Mouse (Mus musculus): ENCODE measurements at regions not wholly inside any gene's neighbourhood (a gene's known extent, or its start where the extent isn't known, plus 50 kb on each side); places are given as distances from the start of the nearest gene placed in this dataset.

GRCm38 (mm10) chr4:55134339-55134738, 189.5 kb downstream of the Zfp462 start:
- DNase-seq (ENCODE audit: low spot score in 2 of 2) = no peak

GRCm38 (mm10) chr4:55134791-55135190, 189.9 kb downstream of the Zfp462 start:
- DNase-seq (ENCODE audit: low spot score in 2 of 2) = no peak

- DNase-seq (ENCODE audit: low spot score in 2 of 2) = no peak
Observed at GRCm38 (mm10) chr4:55136283-55136682, 191.4 kb downstream of the Zfp462 start.

- no peak for DNase-seq (ENCODE audit: low spot score in 2 of 2)
Observed at GRCm38 (mm10) chr4:55137781-55138394, 193.0 kb downstream of the Zfp462 start.

GRCm38 (mm10) chr4:55141317-55141716, 196.5 kb downstream of the Zfp462 start:
- no peak for DNase-seq (ENCODE audit: low spot score in 2 of 2)

GRCm38 (mm10) chr4:55141923-55142732, 197.3 kb downstream of the Zfp462 start:
- no peak for DNase-seq (ENCODE audit: low spot score in 2 of 2)

- DNase-seq (ENCODE audit: low spot score in 2 of 2) = no peak
Observed at GRCm38 (mm10) chr4:55143400-55143799, 198.6 kb downstream of the Zfp462 start.

GRCm38 (mm10) chr4:55144995-55145394, 200.1 kb downstream of the Zfp462 start:
- DNase-seq (ENCODE audit: low spot score in 2 of 2) = no peak

- DNase-seq (ENCODE audit: low spot score in 2 of 2) = peak; percentile 40 to 43
Observed at GRCm38 (mm10) chr4:55145968-55146367, 201.1 kb downstream of the Zfp462 start.

GRCm38 (mm10) chr4:55148380-55148779, 201.5 kb upstream of the Rad23b start:
- no peak for DNase-seq (ENCODE audit: low spot score in 2 of 2)

- no peak for DNase-seq (ENCODE audit: low spot score in 2 of 2)
Observed at GRCm38 (mm10) chr4:55154556-55154955, 195.3 kb upstream of the Rad23b start.

GRCm38 (mm10) chr4:55158166-55158739, 191.6 kb upstream of the Rad23b start:
- no peak for DNase-seq (ENCODE audit: low spot score in 2 of 2)

GRCm38 (mm10) chr4:55166266-55166665, 183.6 kb upstream of the Rad23b start:
- no peak for DNase-seq (ENCODE audit: low spot score in 2 of 2)

- no peak for DNase-seq (ENCODE audit: low spot score in 2 of 2)
Observed at GRCm38 (mm10) chr4:55169063-55169462, 180.8 kb upstream of the Rad23b start.

GRCm38 (mm10) chr4:55172334-55172891, 177.4 kb upstream of the Rad23b start:
- no peak for DNase-seq (ENCODE audit: low spot score in 2 of 2)

GRCm38 (mm10) chr4:55176026-55176425, 173.8 kb upstream of the Rad23b start:
- no peak for DNase-seq (ENCODE audit: low spot score in 2 of 2)

- no peak for DNase-seq (ENCODE audit: low spot score in 2 of 2)
Observed at GRCm38 (mm10) chr4:55179456-55179855, 170.4 kb upstream of the Rad23b start.

- no peak for DNase-seq (ENCODE audit: low spot score in 2 of 2)
Observed at GRCm38 (mm10) chr4:55183519-55183918, 166.3 kb upstream of the Rad23b start.

GRCm38 (mm10) chr4:55188716-55189115, 161.1 kb upstream of the Rad23b start:
- DNase-seq (ENCODE audit: low spot score in 2 of 2) = no peak

- DNase-seq (ENCODE audit: low spot score in 2 of 2) = no peak
Observed at GRCm38 (mm10) chr4:55190586-55190985, 159.3 kb upstream of the Rad23b start.

GRCm38 (mm10) chr4:55194061-55194460, 155.8 kb upstream of the Rad23b start:
- DNase-seq (ENCODE audit: low spot score in 2 of 2) = no peak

- DNase-seq (ENCODE audit: low spot score in 2 of 2) = no peak
Observed at GRCm38 (mm10) chr4:55194552-55194951, 155.3 kb upstream of the Rad23b start.
